Mouse (Mus musculus): Measurements from ENCODE around the gene Efcab8.

DNA sequence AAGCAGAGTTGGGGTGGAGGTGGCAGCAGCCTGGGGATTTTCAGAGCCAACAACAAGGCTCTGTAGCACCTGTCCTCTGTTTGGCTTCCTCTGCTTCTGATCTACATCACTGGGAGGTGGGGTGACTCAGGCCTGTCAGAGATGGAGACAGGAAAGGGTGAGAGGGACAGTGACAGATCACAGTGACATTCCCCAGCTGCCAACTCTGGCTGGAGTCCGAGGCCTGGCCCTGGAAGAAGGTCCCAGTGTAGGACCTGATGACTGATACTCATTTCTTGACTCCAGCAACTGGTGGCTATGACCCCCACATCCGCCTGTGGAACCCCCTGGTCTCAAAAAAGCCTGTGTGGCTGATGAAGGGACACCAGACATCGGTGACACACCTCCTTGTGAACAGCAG, 30.2 kb downstream of the Efcab8 start:
- TF ChIP-seq CTCF (IDR thresholded peaks at IDR 0.05; ENCODE audit: low read depth) (no peak), EP300 (IDR thresholded peaks at IDR 0.05; ENCODE audit: low read depth) (no peak)

Data from liver, embryonic 14.5 days (tissue).